Mouse (Mus musculus): Measurements from ENCODE around the gene Tmem151a. TPM values are rescaled to one million over a fixed set of nuclear protein-coding genes. Genes with fewer than 3 reads are reported as not detected.

The Tmem151a gene
- polyA plus RNA-seq, 1 experiment, result 10.1 TPM

DNA sequence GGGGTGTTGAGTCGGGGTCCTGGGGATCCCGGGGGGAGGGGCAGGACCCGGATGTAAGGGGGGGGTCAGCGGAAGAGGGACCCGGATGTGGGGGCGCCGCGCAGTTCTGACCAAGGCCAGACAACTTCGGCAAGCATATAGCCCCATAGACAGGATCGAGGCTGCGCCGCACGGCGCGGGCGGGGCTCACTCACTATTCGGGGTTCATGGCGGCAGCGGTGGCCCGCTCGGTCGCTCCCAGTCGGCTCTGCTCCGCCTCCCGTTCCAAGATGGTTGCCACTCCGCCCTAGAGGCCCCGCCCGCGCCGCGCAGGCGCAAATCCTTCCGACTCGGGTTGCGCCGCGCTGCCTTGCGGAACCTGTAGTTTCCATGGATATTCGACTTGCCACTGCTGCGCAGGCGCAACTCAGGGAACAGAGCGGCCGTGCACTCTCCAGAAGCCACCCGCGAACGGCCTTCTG is 21.4 kb upstream of the Tmem151a start, which contains the start of gene Rab1b:
Gene Rab1b (minus strand): TSS at position 342 of the 461 bp plus-strand sequence.
- H3K36me3 ChIP-seq (ENCODE audit: control insufficient read depth, insufficient read depth), result peaks cover 19% of the 10 kb centered on the region
- H3K79me2 ChIP-seq (ENCODE audit: control insufficient read depth, insufficient read depth), result peaks cover 16% of the 10 kb centered on the region
- peak within 1 kb of the TSS; percentile 90 for H3K4me2 ChIP-seq (ENCODE audit: low read depth)
- peak; percentile 87 for TF ChIP-seq POLR2AphosphoS2 (IDR thresholded peaks at IDR 0.05; ENCODE audit: insufficient read length, low read depth)
- TF ChIP-seq MAX (IDR thresholded peaks at IDR 0.05; ENCODE audit: low read depth), result no peak
- no peak for TF ChIP-seq REST (IDR thresholded peaks at IDR 0.05; ENCODE audit: insufficient read depth, insufficient read length)
- TF ChIP-seq TCF3 (IDR thresholded peaks at IDR 0.05; ENCODE audit: insufficient read length, low read depth), result no peak
- no peak for TF ChIP-seq MYOD1 (IDR thresholded peaks at IDR 0.05; ENCODE audit: control insufficient read depth in 1 of 3, insufficient read length in 2 of 3, low read depth in 2 of 3)
- no peak for TF ChIP-seq MYOG (IDR thresholded peaks at IDR 0.05; ENCODE audit: control insufficient read depth in 1 of 3, insufficient read depth in 1 of 3, insufficient read length in 2 of 3, low read depth in 2 of 3)
- peak; percentile 81 for TF ChIP-seq POLR2A (IDR thresholded peaks at IDR 0.05; ENCODE audit: insufficient read length, low read depth)
- no peak for TF ChIP-seq USF1 (IDR thresholded peaks at IDR 0.05; ENCODE audit: low read depth)
- no peak for TF ChIP-seq TCF12 (IDR thresholded peaks at IDR 0.05; ENCODE audit: insufficient read depth, poor library complexity, severe bottlenecking)
- H3K4me3 ChIP-seq, result peak within 1 kb of the TSS; percentile 86
- H3ac ChIP-seq (ENCODE audit: control insufficient read depth, insufficient read length), result peak within 1 kb of the TSS; percentile 22
- H3K27me3 ChIP-seq (ENCODE audit: control insufficient read depth, insufficient read depth, insufficient read length), result no peaks in the 10 kb centered on the region

DNA sequence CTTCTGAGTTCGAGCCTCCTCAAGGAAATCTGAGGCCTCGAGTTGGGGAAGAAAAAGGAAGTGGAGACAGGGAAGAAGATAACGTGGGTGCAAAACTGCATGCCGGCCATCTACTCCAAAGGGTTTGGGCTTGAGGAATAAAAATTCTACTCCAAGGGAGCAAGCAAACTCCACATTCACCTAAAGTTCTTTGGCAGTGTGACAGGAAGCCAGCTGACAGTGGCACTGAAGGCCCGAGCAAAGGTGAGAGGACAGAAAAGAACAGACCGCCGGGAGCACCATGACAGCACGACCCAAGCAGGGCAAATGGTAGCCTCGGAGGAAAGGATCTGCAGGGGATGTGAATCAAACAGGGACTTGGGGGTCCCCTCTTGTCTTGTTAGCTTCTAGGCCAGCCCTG is 20.7 kb upstream of the Tmem151a start:
- Histone ChIP-seq H3K4me3 (peak overlapping the region; percentile 86), H3ac (ENCODE audit: control insufficient read depth, insufficient read length) (peak overlapping the region; percentile 22), H3K4me2 (ENCODE audit: low read depth) (peak overlapping the region; percentile 90), H3K27me3 (ENCODE audit: control insufficient read depth, insufficient read depth, insufficient read length) (no peaks in the 10 kb centered on the region), H3K79me2 (ENCODE audit: control insufficient read depth, insufficient read depth) (peaks cover 16% of the 10 kb centered on the region), H3K36me3 (ENCODE audit: control insufficient read depth, insufficient read depth) (peaks cover 21% of the 10 kb centered on the region)
- no peak for TF ChIP-seq TCF12 (IDR thresholded peaks at IDR 0.05; ENCODE audit: insufficient read depth, poor library complexity, severe bottlenecking)
- no peak for TF ChIP-seq USF1 (IDR thresholded peaks at IDR 0.05; ENCODE audit: low read depth)
- no peak for TF ChIP-seq E2F4 (IDR thresholded peaks at IDR 0.05; ENCODE audit: insufficient read depth)
- TF ChIP-seq TCF3 (IDR thresholded peaks at IDR 0.05; ENCODE audit: insufficient read length, low read depth), result no peak
- TF ChIP-seq CEBPB (IDR thresholded peaks at IDR 0.05; ENCODE audit: insufficient read depth, poor library complexity, severe bottlenecking), result no peak
- TF ChIP-seq MYOG (IDR thresholded peaks at IDR 0.05; ENCODE audit: control insufficient read depth in 1 of 3, insufficient read depth in 1 of 3, insufficient read length in 2 of 3, low read depth in 2 of 3), result no peak
- TF ChIP-seq SRF (IDR thresholded peaks at IDR 0.05; ENCODE audit: control insufficient read depth, insufficient read length, low read depth), result no peak

DNA sequence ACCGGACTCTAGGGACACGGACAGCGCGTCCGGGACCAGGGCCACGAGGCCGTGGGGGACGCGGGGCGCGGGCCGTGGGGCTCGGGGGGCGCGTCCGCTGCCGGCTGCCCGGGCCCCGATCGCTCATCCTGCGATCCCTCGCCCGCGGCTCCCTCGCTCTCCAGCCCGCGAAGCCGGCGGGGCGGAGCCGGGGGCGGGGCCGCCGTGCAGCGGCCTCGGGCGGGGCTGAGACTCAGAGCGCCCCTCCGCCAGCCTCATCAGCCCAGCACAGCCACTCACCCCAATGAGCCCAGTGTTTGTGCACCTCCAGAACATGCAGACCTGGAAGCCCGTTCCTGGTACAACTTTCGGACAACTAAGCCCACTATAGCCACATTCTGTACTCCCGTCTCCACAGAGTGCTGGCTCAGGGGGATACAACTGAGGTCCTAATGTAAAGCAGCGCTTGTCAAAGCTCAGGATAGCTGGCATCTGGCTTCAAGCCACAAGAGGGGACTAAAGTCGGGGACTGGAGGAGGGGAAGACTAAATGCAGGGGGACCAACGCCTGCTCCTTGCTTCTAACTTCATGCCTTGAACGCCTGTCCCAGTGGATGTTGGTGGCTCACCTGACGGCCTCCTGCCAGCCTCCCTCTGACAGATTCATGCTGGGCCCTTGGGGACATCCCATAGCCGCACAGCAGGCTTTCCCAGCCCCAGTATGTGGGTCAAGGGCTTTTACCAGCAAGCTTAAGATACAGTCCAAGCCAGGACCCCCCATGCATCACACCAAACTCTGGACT is 13.2 kb upstream of the Tmem151a start, which contains the start of gene Cnih2:
Gene Cnih2 (minus strand): TSS at position 159 of the 781 bp plus-strand sequence.
- TF ChIP-seq POLR2AphosphoS2 (IDR thresholded peaks at IDR 0.05; ENCODE audit: insufficient read length, low read depth) (peak; percentile 75), SRF (IDR thresholded peaks at IDR 0.05; ENCODE audit: control insufficient read depth, insufficient read length, low read depth) (no peak), POLR2A (IDR thresholded peaks at IDR 0.05; ENCODE audit: insufficient read length, low read depth) (peak; percentile 42), MYOG (IDR thresholded peaks at IDR 0.05; ENCODE audit: control insufficient read depth in 1 of 3, insufficient read depth in 1 of 3, insufficient read length in 2 of 3, low read depth in 2 of 3) (no peak)
- Histone ChIP-seq H3K4me3 (no peak within 1 kb of the TSS), H3K36me3 (ENCODE audit: control insufficient read depth, insufficient read depth) (peaks cover 13% of the 10 kb centered on the region), H3K27me3 (ENCODE audit: control insufficient read depth, insufficient read depth, insufficient read length) (no peaks in the 10 kb centered on the region), H3K79me2 (ENCODE audit: control insufficient read depth, insufficient read depth) (no peaks in the 10 kb centered on the region), H3ac (ENCODE audit: control insufficient read depth, insufficient read length) (no peak within 1 kb of the TSS), H3K4me2 (ENCODE audit: low read depth) (peak within 1 kb of the TSS; percentile 71)

DNA sequence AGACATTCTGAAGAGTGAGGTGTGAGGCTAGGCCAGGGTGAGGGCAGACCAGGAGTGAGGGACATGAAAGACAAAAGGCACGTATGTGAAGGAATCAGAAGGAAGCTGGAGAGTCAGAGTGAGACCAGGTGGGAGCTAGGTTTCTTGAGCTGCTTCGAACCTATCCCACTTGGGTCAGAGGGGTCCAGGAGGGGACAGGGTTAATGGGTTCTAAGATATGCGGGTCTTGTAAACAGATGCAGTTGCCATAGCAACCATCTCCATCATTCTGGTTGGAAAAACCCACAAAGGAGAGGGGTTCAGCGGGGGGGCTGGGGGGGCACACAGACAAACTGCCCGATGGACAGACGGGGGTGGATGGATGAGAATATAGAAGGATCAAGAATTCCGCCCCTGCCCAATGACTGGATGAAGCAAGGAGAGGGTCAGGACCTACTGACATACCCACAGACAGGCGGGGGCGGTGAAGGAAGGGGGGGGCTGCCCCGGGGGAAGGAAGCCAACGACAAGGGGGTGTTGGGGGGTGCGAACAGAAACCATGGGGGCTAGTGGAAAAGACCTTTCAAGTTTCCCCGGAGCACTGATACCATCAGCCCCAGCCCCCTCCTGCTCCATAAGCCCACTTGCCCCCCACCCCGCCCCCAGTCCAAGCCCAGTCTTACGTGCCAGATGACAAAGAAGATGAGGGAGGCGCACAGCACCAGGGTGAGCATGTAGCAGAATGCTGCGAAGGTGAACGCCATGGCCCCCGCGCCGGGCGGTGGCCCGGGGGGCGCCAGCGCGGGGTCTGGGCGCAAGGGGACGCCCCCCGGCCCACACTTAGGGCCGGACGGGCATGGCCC is 12.4 kb upstream of the Tmem151a start:
- Histone ChIP-seq H3K27me3 (ENCODE audit: control insufficient read depth, insufficient read depth, insufficient read length) (no peaks in the 10 kb centered on the region), H3ac (ENCODE audit: control insufficient read depth, insufficient read length) (no peak overlapping the region), H3K4me2 (ENCODE audit: low read depth) (peak overlapping the region; percentile 71), H3K4me3 (no peak overlapping the region), H3K36me3 (ENCODE audit: control insufficient read depth, insufficient read depth) (peaks cover 9% of the 10 kb centered on the region), H3K79me2 (ENCODE audit: control insufficient read depth, insufficient read depth) (no peaks in the 10 kb centered on the region)
- TF ChIP-seq REST (IDR thresholded peaks at IDR 0.05; ENCODE audit: insufficient read depth, insufficient read length) (no peak), POLR2A (IDR thresholded peaks at IDR 0.05; ENCODE audit: insufficient read length, low read depth) (no peak), MYOG (IDR thresholded peaks at IDR 0.05; ENCODE audit: control insufficient read depth in 1 of 3, insufficient read depth in 1 of 3, insufficient read length in 2 of 3, low read depth in 2 of 3) (no peak), MYOD1 (IDR thresholded peaks at IDR 0.05; ENCODE audit: control insufficient read depth in 1 of 3, insufficient read length in 2 of 3, low read depth in 2 of 3) (no peak), CEBPB (IDR thresholded peaks at IDR 0.05; ENCODE audit: insufficient read depth, poor library complexity, severe bottlenecking) (no peak), MAX (IDR thresholded peaks at IDR 0.05; ENCODE audit: low read depth) (no peak), TCF12 (IDR thresholded peaks at IDR 0.05; ENCODE audit: insufficient read depth, poor library complexity, severe bottlenecking) (no peak), SRF (IDR thresholded peaks at IDR 0.05; ENCODE audit: control insufficient read depth, insufficient read length, low read depth) (no peak), POLR2AphosphoS2 (IDR thresholded peaks at IDR 0.05; ENCODE audit: insufficient read length, low read depth) (no peak), USF1 (IDR thresholded peaks at IDR 0.05; ENCODE audit: low read depth) (no peak), E2F4 (IDR thresholded peaks at IDR 0.05; ENCODE audit: insufficient read depth) (no peak), TCF3 (IDR thresholded peaks at IDR 0.05; ENCODE audit: insufficient read length, low read depth) (no peak)
